Mouse (Mus musculus) gastrocnemius, postnatal 25 days (tissue): Measurements from ENCODE around the gene Fam118a. TPM values are rescaled to one million over a fixed set of nuclear protein-coding genes. Genes with fewer than 3 reads are reported as not detected.

Experiments used
- DNase-seq: peaks from one replicate; pipeline ENCODE4 v3.0.0; 2022
- total RNA-seq, 2 experiments: library from RNA; stranded (reverse); gene quantifications; 1 replicate in 1 of 2; 2 replicates in 1 of 2; pipeline ENCODE4 v1.2.3; 2021

Fam118a gene
- total RNA-seq, 2 experiments from 2014 or later, result 3.9 to 4.1 TPM

DNA sequence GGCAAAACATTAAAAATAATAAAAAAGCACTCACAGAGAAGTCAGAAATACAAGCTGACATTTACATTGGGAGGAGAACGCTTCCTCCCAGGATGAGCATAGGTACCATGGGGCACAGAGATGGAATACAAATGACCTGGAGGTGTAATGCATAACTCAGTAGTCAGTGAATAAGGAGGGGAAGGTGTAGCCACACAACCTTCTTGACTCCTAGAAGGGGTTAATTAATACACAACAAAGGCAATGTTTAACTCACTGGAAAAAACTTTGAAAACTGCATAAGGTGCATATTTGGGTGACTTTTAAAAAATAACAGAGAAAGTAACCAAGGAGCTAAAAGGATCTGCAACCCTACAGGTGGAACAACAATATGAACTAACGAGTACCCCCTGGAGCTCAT is 43.9 kb downstream of the Fam118a start:
- no peak for DNase-seq

DNA sequence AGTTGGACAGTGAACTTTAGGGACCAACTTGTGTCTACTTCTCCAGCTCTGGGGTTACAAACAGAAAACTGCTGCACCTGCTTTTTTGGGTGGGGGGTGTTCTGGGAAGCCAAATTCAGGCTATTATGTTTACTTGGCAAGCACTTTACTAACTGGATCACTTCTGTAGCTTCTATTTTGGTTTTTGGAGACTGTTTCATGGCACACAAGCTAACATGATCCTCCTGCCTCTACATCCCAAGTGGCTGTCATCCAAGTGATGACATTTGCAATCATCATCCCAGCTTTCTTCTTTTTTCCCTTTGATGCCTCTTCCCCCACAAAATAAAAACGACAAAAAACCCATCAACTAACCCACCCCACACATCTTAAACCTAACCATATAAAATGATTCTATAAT is 56.9 kb downstream of the Fam118a start:
- no peak for DNase-seq

Other genes starting within 250 kb of the Fam118a start
- under 1 TPM; 0.38 to 0.82 TPM for gene Phf21b, start 172.9 kb upstream of the Fam118a start, total RNA-seq
- gene Gm29666, start 108.9 kb upstream of the Fam118a start, total RNA-seq, result under 1 TPM; 0.08 to 0.20 TPM
- gene Nup50, start 105.5 kb upstream of the Fam118a start, total RNA-seq, result 10 to 100 TPM; 13.3 TPM
- 10 to 100 TPM; 38.9 to 56.7 TPM for gene 5031439G07Rik, start 40.4 kb upstream of the Fam118a start, total RNA-seq
- not detected for gene Upk3a, start 11.8 kb upstream of the Fam118a start, total RNA-seq
- not detected for gene Smc1b, start 103.0 kb downstream of the Fam118a start, total RNA-seq
- gene Ribc2, start 103.1 kb downstream of the Fam118a start, total RNA-seq, result not detected
- gene Fbln1, start 177.0 kb downstream of the Fam118a start, total RNA-seq, result 1 to 10 TPM; 8.5 to 9.0 TPM